Mouse (Mus musculus): ENCODE results near the gene Ufd1. TPM values are rescaled to one million over a fixed set of nuclear protein-coding genes. Genes with fewer than 3 reads are reported as not detected.

Ufd1 gene
- polyA plus RNA-seq, 1 experiment from 2014 or later: 114 TPM

- no peaks in the 10 kb centered on the region; the same call in 1 of the 2 replicates for H3K36me3 ChIP-seq
- no peak overlapping the region for H3K9ac ChIP-seq (replicated peaks)
- no peak overlapping the region for H3K4me3 ChIP-seq (replicated peaks)
- H3K4me1 ChIP-seq: no peaks in the 10 kb centered on the region
- 94% methylated on average over 7 of the region's 7 CpGs for WGBS
- no peak overlapping the region for H3K4me2 ChIP-seq
- ATAC-seq (ENCODE audit: low FRiP score): no peak
- H3K9me3 ChIP-seq (replicated peaks): no peaks in the 10 kb centered on the region
- H3K27me3 ChIP-seq (replicated peaks): no peaks in the 10 kb centered on the region
- no peak overlapping the region for H3K27ac ChIP-seq (replicated peaks)
These were observed 26.6 kb upstream of the Ufd1 start for GRCm38 (mm10) chr16:18785025-18785424.

GRCm38 (mm10) chr16:18785485-18785884 lies 26.1 kb upstream of the Ufd1 start:
- no peak for ATAC-seq (ENCODE audit: low FRiP score)
- Histone ChIP-seq H3K27ac (replicated peaks) (no peak overlapping the region), H3K4me2 (no peak overlapping the region), H3K36me3 (no peaks in the 10 kb centered on the region; the same call in 1 of the 2 replicates), H3K4me1 (no peaks in the 10 kb centered on the region), H3K4me3 (replicated peaks) (no peak overlapping the region), H3K9me3 (replicated peaks) (no peaks in the 10 kb centered on the region), H3K27me3 (replicated peaks) (no peaks in the 10 kb centered on the region), H3K9ac (replicated peaks) (no peak overlapping the region)
- 78% methylated on average over 1 of the region's 1 CpGs for WGBS

GRCm38 (mm10) chr16:18786652-18787051 lies 24.9 kb upstream of the Ufd1 start:
- Histone ChIP-seq H3K36me3 (no peaks in the 10 kb centered on the region; the same call in 1 of the 2 replicates), H3K9me3 (replicated peaks) (no peaks in the 10 kb centered on the region), H3K4me2 (no peak overlapping the region), H3K27me3 (replicated peaks) (no peaks in the 10 kb centered on the region), H3K27ac (replicated peaks) (no peak overlapping the region), H3K4me1 (no peaks in the 10 kb centered on the region), H3K4me3 (replicated peaks) (no peak overlapping the region), H3K9ac (replicated peaks) (no peak overlapping the region)
- WGBS: 91% methylated on average over 10 of the region's 10 CpGs
- no peak for ATAC-seq (ENCODE audit: low FRiP score)

GRCm38 (mm10) chr16:18788627-18789406 lies 22.8 kb upstream of the Ufd1 start:
- H3K36me3 ChIP-seq: no peaks in the 10 kb centered on the region; the same call in 1 of the 2 replicates
- H3K9ac ChIP-seq (replicated peaks): no peak overlapping the region
- H3K4me3 ChIP-seq (replicated peaks): no peak overlapping the region
- no peak overlapping the region for H3K4me2 ChIP-seq
- H3K27me3 ChIP-seq (replicated peaks): no peaks in the 10 kb centered on the region
- ATAC-seq (ENCODE audit: low FRiP score): no peak
- H3K4me1 ChIP-seq: no peaks in the 10 kb centered on the region
- H3K27ac ChIP-seq (replicated peaks): no peak overlapping the region
- H3K9me3 ChIP-seq (replicated peaks): no peaks in the 10 kb centered on the region
- 93% methylated on average over 10 of the region's 10 CpGs for WGBS

GRCm38 (mm10) chr16:18795223-18795899 lies 16.2 kb upstream of the Ufd1 start:
- Histone ChIP-seq H3K27ac (replicated peaks) (no peak overlapping the region), H3K4me2 (no peak overlapping the region), H3K36me3 (no peaks in the 10 kb centered on the region), H3K27me3 (replicated peaks) (no peaks in the 10 kb centered on the region), H3K9me3 (replicated peaks) (no peaks in the 10 kb centered on the region), H3K4me3 (replicated peaks) (no peak overlapping the region), H3K9ac (replicated peaks) (no peak overlapping the region), H3K4me1 (no peaks in the 10 kb centered on the region)
- WGBS: 92% methylated on average over 11 of the region's 11 CpGs
- ATAC-seq (ENCODE audit: low FRiP score): no peak

- WGBS: 90% methylated on average over 7 of the region's 7 CpGs
These were observed 14.9 kb upstream of the Ufd1 start for GRCm38 (mm10) chr16:18796645-18797044.

GRCm38 (mm10) chr16:18798151-18798550 lies 13.4 kb upstream of the Ufd1 start:
- Histone ChIP-seq H3K36me3 (no peaks in the 10 kb centered on the region), H3K27ac (replicated peaks) (no peak overlapping the region), H3K4me1 (no peaks in the 10 kb centered on the region), H3K9me3 (replicated peaks) (no peaks in the 10 kb centered on the region), H3K9ac (replicated peaks) (no peak overlapping the region), H3K4me3 (replicated peaks) (no peak overlapping the region), H3K4me2 (no peak overlapping the region), H3K27me3 (replicated peaks) (no peaks in the 10 kb centered on the region)
- no peak for ATAC-seq (ENCODE audit: low FRiP score)
- 83% methylated on average over 5 of the region's 5 CpGs for WGBS

More at GRCm38 (mm10) chr16:18796645-18797044, 14.9 kb upstream of the Ufd1 start:
- H3K36me3 ChIP-seq: no peaks in the 10 kb centered on the region
- H3K9ac ChIP-seq (replicated peaks): no peak overlapping the region
- no peaks in the 10 kb centered on the region for H3K27me3 ChIP-seq (replicated peaks)
- no peaks in the 10 kb centered on the region for H3K9me3 ChIP-seq (replicated peaks)
- no peak for ATAC-seq (ENCODE audit: low FRiP score)
- no peak overlapping the region for H3K4me2 ChIP-seq
- H3K27ac ChIP-seq (replicated peaks): no peak overlapping the region
- no peaks in the 10 kb centered on the region for H3K4me1 ChIP-seq
- no peak overlapping the region for H3K4me3 ChIP-seq (replicated peaks)

- H3K27ac ChIP-seq (replicated peaks): no peak overlapping the region
- no peak overlapping the region for H3K4me3 ChIP-seq (replicated peaks)
- no peaks in the 10 kb centered on the region for H3K9me3 ChIP-seq (replicated peaks)
- H3K27me3 ChIP-seq (replicated peaks): no peaks in the 10 kb centered on the region
- ATAC-seq (ENCODE audit: low FRiP score): peak; percentile 72; the same call in 1 of the 2 replicates
- H3K9ac ChIP-seq (replicated peaks): no peak overlapping the region
- no peak overlapping the region for H3K4me2 ChIP-seq
- no peaks in the 10 kb centered on the region for H3K4me1 ChIP-seq
- 73% methylated on average over 2 of the region's 2 CpGs for WGBS
- no peaks in the 10 kb centered on the region for H3K36me3 ChIP-seq
These were observed 12.7 kb upstream of the Ufd1 start for GRCm38 (mm10) chr16:18798841-18799240.

- 91% methylated on average over 2 of the region's 2 CpGs for WGBS
- Histone ChIP-seq H3K4me1 (no peaks in the 10 kb centered on the region; the same call in 1 of the 2 replicates), H3K27me3 (replicated peaks) (no peaks in the 10 kb centered on the region), H3K9ac (replicated peaks) (no peak overlapping the region), H3K36me3 (no peaks in the 10 kb centered on the region), H3K4me2 (no peak overlapping the region), H3K9me3 (replicated peaks) (no peaks in the 10 kb centered on the region), H3K4me3 (replicated peaks) (no peak overlapping the region), H3K27ac (replicated peaks) (no peak overlapping the region)
- no peak for ATAC-seq (ENCODE audit: low FRiP score)
These were observed 5.8 kb upstream of the Ufd1 start for GRCm38 (mm10) chr16:18805746-18806145.

- ATAC-seq (ENCODE audit: low FRiP score): no peak
- WGBS: 96% methylated on average over 5 of the region's 5 CpGs
- H3K27me3 ChIP-seq (replicated peaks): no peaks in the 10 kb centered on the region
- H3K4me1 ChIP-seq: peaks cover 19% of the 10 kb centered on the region
- H3K9me3 ChIP-seq (replicated peaks): no peaks in the 10 kb centered on the region
- no peak overlapping the region for H3K4me3 ChIP-seq (replicated peaks)
- H3K36me3 ChIP-seq: no peaks in the 10 kb centered on the region
- no peak overlapping the region for H3K9ac ChIP-seq (replicated peaks)
- no peak overlapping the region for H3K27ac ChIP-seq (replicated peaks)
- H3K4me2 ChIP-seq: no peak overlapping the region
These were observed 2.6 kb upstream of the Ufd1 start for GRCm38 (mm10) chr16:18809001-18809400.

- Histone ChIP-seq H3K4me2 (peak overlapping the region; percentile 87), H3K27ac (replicated peaks) (no peak overlapping the region), H3K27me3 (replicated peaks) (no peaks in the 10 kb centered on the region), H3K4me1 (peaks cover 21% of the 10 kb centered on the region), H3K9ac (replicated peaks) (0 out of 2 replicates have a peak overlapping the region, but pooled peaks have one; percentile 32), H3K36me3 (peaks cover 10% of the 10 kb centered on the region), H3K9me3 (replicated peaks) (no peaks in the 10 kb centered on the region), H3K4me3 (replicated peaks) (peak overlapping the region; percentile 94)
- WGBS: 5% methylated on average over 5 of the region's 5 CpGs
- ATAC-seq (ENCODE audit: low FRiP score): no peak
These were observed 547 bp upstream of the Ufd1 start for GRCm38 (mm10) chr16:18811032-18811431.

GRCm38 (mm10) chr16:18812385-18812910 lies 869 bp downstream of the Ufd1 start:
- H3K9ac ChIP-seq (replicated peaks): peak overlapping the region; percentile 84
- ATAC-seq (ENCODE audit: low FRiP score): peak; percentile 39
- no peaks in the 10 kb centered on the region for H3K9me3 ChIP-seq (replicated peaks)
- H3K27ac ChIP-seq (replicated peaks): peak overlapping the region; percentile 81
- no peaks in the 10 kb centered on the region for H3K27me3 ChIP-seq (replicated peaks)
- H3K4me3 ChIP-seq (replicated peaks): peak overlapping the region; percentile 94
- peak overlapping the region; percentile 87 for H3K4me2 ChIP-seq
- peaks cover 22% of the 10 kb centered on the region for H3K36me3 ChIP-seq
- 1% methylated on average over 31 of the region's 31 CpGs for WGBS
- peaks cover 21% of the 10 kb centered on the region for H3K4me1 ChIP-seq

Data from neural tube, embryonic 15.5 days (tissue).